Mouse (Mus musculus) liver, adult 2 months (tissue): ENCODE data around the gene Relt.

Source experiments
- CTCF ChIP-seq: fragments of 200-500 bp; IDR thresholded peaks from 2 replicates; pipeline ENCODE4 v1.5.1; 2011; ENCODE audit warnings: low read depth, low read length, control low read depth
- POLR2A ChIP-seq: fragments of 200-500 bp; IDR thresholded peaks from 2 replicates; pipeline ENCODE4 v1.6.1; 2011; ENCODE audit warnings: low read length, control low read depth; ENCODE audit not compliant: insufficient read depth; ENCODE audit errors: extremely low read depth

DNA sequence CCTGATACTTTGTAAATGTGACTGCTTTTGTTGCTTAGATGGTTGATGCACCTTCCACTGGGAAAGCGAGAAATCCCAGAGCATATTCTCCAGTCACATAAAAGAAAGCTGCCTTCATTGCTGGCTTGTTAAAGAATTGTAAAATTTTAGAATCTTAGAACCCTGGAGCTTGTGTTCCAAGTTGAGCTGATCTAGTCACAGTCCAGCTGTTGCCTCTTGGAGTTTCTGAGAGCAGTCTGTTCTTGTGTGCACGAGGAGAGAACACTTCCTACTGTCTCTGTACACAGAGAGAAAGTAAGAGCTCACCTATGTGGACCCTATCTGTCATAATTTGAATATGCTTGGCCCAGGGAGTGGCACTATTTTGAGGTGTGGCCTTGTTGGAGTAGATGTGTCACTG, 34.7 kb downstream of the Relt start:
- TF ChIP-seq CTCF (no peak), POLR2A (no peak)
